Mouse (Mus musculus): Measurements from ENCODE around the gene Tgfb1i1. TPM values are rescaled to one million over a fixed set of nuclear protein-coding genes. Genes with fewer than 3 reads are reported as not detected.

Gene Tgfb1i1
- 2.7 TPM for total RNA-seq (2023)

DNA sequence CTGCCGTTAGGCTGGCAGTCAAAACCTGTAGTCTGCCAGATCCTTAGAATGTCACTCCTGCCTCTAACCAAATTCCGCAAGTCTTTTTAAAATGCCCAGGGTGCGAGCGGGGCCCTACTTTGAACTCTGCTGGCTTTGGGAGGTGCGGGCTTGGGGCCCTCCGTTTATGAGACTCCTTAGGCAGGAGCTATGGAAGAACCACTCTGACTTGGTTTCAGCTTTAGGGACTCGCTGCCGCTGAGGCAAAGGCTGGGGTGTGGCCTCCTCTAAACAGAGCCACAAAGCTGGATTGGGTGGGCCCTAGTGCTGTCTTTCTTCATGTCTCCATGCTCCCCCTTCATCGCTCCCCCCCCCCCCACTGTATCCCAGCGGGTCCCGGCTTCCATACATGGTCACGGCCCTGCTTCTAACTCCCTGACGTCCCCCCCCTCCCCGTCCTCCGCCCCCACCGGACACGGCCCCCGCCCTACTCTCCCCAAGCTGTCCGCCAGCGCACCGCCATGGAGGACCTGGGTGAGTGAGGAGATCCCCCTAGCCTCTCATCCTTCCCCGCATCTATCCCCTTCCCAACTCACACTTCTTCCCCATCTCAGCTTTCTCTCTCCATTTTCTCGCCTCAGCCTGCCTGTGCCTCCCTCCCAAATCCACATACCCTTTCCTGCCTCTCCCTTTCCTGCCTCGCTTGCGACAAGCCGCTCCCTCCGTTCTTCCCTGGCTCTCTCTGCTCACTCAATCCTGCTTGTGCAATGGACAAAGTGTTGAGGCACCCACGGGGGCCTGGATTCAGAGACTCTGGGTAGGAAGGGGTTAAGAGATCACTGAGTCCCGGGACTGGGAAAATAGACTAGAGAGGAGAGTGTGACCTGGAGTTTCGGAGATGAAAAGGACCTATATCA, at the start of gene Tgfb1i1:
TSS of gene Tgfb1i1 (plus strand) at position 317 of the 896 bp plus-strand sequence.

DNA sequence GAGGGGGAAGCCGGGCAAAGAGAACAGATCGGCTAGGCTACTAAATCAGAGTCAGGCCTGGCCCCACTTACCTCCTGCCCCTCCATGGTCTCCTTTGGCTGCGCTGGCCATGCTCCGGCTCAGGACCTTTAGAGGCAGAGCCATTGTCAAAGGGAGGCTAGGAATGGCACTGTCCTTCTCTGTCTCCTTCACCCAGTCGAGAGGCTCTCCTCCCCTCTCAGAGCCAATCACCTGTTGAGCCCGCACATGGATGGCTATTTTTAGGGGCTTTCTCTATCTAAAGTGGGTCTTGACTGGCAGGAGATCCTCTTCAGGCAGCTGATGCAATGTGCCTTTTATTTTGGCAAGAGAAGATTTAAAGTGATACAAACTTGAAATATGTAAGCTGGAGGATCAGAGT, 40.5 kb upstream of the Tgfb1i1 start, which contains the start of gene Cox6a2:
TSS of gene Cox6a2 (minus strand) at position 236 of the 400 bp plus-strand sequence.

DNA sequence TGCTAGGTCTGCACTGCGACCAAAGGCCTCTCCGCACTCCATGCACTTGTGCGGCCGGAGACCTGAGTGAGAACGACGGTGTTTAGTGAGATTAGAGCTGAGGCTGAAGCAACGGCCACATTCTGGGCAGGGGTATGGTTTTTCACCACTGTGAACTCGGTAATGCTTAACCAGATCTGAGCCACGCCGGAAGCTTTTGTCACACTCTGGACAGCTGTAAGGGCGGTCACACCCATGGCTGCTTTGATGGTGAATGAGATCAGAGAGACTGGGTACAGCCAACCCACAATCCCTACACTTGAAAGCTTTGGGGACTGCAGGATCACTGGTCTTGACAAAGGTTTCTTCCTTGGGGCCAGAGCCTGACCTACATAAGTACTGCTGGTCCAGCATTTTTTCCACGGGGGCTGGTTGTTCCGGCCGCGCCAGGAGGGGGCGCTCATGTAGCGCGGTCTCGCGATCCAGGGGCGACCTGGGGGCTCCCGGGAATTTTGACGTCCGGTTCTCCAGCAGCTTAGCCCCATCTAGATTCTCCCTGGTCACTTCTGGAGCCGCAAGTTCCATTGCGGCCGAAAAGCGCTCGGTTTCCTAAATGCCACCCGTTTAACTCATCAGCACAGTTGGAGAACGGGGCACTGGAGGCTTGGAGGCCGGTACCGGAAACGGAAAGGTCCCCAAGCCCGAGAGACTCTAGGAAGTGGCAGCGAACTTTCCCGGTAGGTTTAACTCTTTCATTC, 9.6 kb upstream of the Tgfb1i1 start, which contains the start of gene Armc5:
TSS of gene Armc5 (plus strand) at position 487 of the 737 bp plus-strand sequence.

DNA sequence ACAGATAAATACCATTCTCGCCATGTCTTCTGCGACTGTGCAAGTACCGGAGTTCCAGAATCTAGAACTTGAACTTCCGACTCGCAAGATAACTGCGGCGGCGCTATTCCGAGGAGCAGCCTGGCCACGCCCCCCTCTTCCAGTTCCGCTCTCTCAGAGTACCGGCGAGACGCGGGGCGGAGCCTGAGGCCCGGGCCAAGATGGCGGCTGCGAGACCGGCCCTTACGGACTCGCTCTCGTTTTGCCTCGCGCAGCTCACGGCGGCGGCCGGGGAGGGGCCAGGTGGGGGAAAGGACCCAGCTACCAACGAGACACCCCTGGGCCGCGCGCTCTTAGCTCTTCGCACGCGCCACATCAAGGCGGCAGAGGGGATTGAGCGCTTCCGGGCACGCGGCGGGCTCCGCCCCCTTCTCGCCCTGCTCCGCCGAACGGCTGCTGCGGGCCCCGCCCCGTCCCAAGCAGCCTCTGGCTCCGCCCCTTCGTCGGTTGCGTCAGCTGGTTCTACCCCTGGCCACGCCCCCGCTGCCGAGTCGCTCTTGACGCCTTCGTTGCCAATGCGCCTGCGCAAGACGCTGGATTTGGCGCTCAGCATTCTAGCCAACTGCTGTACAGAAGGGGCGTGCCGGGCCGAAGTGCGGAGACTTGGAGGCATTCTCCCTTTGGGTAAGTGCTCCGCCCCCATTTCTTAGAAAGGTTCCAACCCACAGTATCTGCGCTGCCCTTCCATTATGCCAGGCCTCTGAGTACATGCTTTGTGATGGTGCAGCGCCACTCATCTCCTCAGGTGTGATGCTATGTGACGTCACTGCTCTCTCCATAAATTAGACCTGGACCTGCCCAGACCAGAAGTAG, 8.5 kb upstream of the Tgfb1i1 start, which contains the start of gene 9130023H24Rik:
TSS of gene 9130023H24Rik (minus strand) at position 105 of the 852 bp plus-strand sequence.

DNA sequence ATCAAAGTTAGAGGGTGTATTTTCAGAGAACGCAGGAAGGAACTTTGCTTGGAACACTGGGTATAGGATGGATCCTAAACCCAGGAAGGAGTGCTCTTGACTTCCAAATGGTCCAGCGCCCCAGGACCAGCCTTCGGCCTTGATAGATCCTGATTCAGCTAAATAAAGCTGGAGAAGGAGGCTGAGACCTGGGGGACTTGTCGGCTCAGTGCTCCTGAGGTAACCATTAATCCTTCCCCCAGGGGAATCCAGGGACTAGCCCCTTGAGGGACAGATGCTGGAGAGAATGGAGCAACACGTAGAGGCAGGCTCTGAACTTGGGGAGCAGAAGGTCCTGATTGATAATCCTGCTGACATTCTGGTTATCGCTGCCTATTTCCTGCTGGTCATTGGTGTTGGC, 18.8 kb downstream of the Tgfb1i1 start, which contains the start of gene Slc5a2:
TSS of gene Slc5a2 (plus strand) at position 247 of the 400 bp plus-strand sequence.

DNA sequence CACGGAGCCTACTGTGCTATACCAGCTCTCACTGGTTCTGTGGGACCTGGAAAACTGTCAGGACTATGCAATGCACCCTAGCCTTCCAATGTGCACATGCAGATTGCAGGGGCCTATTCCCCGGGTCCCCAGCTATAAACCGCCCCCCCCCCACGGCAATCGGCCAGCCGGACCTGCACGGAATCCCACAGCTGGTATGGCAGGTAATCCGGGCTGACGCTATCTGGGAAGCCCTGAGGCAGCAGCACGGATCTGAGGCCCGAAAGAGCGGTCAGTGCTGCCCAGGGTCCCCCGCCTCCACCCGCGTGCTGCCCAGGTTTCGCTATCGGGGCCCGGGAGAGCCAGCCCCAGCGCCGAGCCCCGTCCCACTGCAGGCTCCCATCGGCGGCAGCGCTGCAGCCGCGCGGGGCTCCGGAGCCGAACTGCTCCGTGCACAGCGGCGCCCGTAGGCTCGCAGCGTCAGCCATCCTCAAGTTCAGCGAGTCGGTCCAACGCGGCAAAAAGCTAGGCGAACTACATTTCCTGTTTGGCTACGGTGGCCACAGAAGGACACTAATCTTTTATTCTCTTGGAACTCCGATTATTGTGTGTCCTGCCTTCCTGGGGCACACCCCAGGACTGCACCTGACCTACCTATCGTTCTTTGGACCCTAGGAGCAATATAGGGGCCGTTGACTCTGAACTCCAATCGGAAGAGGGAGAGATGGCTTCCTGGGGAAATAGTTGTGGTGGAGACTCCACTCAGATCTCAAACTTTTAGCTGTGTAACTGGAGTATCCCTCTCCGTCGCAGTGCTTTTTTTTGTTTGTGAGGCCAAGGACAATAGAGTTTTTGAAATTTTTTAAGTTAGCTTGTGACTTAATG, 51.2 kb downstream of the Tgfb1i1 start, which contains the start of gene BC017158:
TSS of gene BC017158 (minus strand) at position 554 of the 864 bp plus-strand sequence.

Other genes starting within 250 kb of the Tgfb1i1 start
- gene Trim72, start 242.9 kb upstream of the Tgfb1i1 start, total RNA-seq (2023): 0.35 TPM
- 5.3 TPM for gene Itgam, start 184.2 kb upstream of the Tgfb1i1 start, total RNA-seq (2023)
- gene Gm49368, start 184.1 kb upstream of the Tgfb1i1 start, total RNA-seq (2023): not detected
- 3.9 TPM for gene Itgax, start 117.3 kb upstream of the Tgfb1i1 start, total RNA-seq (2023)
- 5.0 TPM for gene Itgad, start 92.4 kb upstream of the Tgfb1i1 start, total RNA-seq (2023)
- gene Cox6a2, start 40.4 kb upstream of the Tgfb1i1 start, total RNA-seq (2023): not detected
- 34.0 TPM for gene Armc5, start 9.5 kb upstream of the Tgfb1i1 start, total RNA-seq (2023)
- 4.4 TPM for gene 9130023H24Rik, start 8.8 kb upstream of the Tgfb1i1 start, total RNA-seq (2023)
- gene Slc5a2, start 18.8 kb downstream of the Tgfb1i1 start, total RNA-seq (2023): not detected
- 23.5 TPM for gene BC017158, start 51.4 kb downstream of the Tgfb1i1 start, total RNA-seq (2023)
- 344 TPM for gene Rgs10, start 171.9 kb downstream of the Tgfb1i1 start, total RNA-seq (2023)
- 152 TPM for gene Tial1, start 214.9 kb downstream of the Tgfb1i1 start, total RNA-seq (2023)

All from CD4-positive naive resting alpha-beta T cell, adult 76 days (primary cell).